Mouse (Mus musculus) kidney, postnatal 25 days (tissue): ENCODE data around the gene Sumf2.

Source experiments
- DNase-seq, 2 experiments: peaks; one replicate each; pipeline ENCODE4 v3.0.0; 2021; ENCODE audit warnings: mixed read lengths in 2 of 2

Sumf2 gene

GRCm38 (mm10) chr5:129908242-129908965, 61.6 kb downstream of the Sumf2 start, which contains the start of gene Nupr1l:
Gene Nupr1l (plus strand): TSS chr5:129908540.
- peak; percentile 96 to 97 for DNase-seq

GRCm38 (mm10) chr5:129909147-129909546, 62.4 kb downstream of the Sumf2 start:
- no peak for DNase-seq

- no peak for DNase-seq
Observed at GRCm38 (mm10) chr5:129909591-129909990, 62.8 kb downstream of the Sumf2 start.
